Mouse (Mus musculus) liver, embryonic 14.5 days (tissue): Measurements from ENCODE around the gene Pip5k1b.

Experiments
- CTCF ChIP-seq: IDR thresholded peaks from 2 replicates; pipeline ENCODE4 v1.5.1; 2016; ENCODE audit warnings: antibody characterized with exemption, low read depth, control low read depth
- EP300 ChIP-seq: IDR thresholded peaks from 2 replicates; pipeline ENCODE4 v1.6.1; 2016; ENCODE audit warnings: antibody characterized with exemption, low read depth

DNA sequence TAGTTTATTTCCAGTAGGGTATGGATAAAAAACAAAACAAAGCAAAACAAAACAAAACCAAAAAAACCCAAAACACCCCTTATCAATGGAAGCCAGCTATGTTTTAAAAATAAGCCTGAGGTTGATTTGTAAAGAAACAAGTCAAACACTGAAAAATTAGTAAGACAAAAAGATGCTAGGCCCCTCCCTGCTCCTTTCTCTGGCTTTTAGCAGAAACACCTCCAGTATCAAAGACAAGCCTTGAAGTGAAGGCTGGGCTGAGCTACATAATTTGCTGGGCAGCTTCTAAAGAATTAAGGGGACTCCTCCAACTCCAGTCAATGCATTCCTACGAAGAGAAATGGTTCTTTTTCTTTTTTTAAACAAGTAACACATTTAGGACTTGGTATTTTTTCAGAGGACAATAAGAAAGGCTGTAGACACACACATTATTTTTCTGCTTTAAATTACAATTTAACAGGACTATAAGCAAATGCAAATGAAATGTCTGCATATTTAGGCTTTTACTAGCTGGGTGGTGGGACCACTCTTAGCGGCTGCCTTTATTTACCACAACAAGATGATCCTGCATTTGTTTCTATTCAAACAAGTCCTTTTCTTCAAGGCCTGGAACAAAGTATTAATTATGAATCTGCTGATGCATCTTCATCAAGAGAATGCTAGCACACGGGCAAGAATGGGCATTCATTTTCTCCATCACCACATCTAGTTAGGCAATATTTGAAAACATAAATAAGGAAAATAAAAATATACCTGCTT is 4.3 kb downstream of the Pip5k1b start:
- no peak for TF ChIP-seq CTCF
- no peak for TF ChIP-seq EP300
